Mouse (Mus musculus) layer of hippocampus, postnatal 25 days (tissue): ENCODE data around the gene Cx3cr1. TPM values are rescaled to one million over a fixed set of nuclear protein-coding genes. Genes with fewer than 3 reads are reported as not detected.

Experiments used
- DNase-seq, 2 experiments: peaks; one replicate each; pipeline ENCODE4 v3.0.0; 2022; ENCODE audit warnings: mixed read lengths in 2 of 2, low spot score in 1 of 2; ENCODE audit errors: extremely low spot score in 1 of 2
- total RNA-seq, 2 experiments: library from RNA; stranded (reverse); gene quantifications; 2 replicates each; pipeline ENCODE4 v1.2.3; 2021

The Cx3cr1 gene
- total RNA-seq, 2 experiments from 2014 or later = 31.0 to 37.4 TPM

GRCm38 (mm10) chr9:119958835-119959234 lies 110.8 kb downstream of the Cx3cr1 start:
- no peak for DNase-seq

- DNase-seq = no peak
Observed at GRCm38 (mm10) chr9:119951388-119951787, 118.3 kb downstream of the Cx3cr1 start.

GRCm38 (mm10) chr9:119950434-119950833 lies 119.2 kb downstream of the Cx3cr1 start:
- no peak for DNase-seq

- DNase-seq = no peak
Observed at GRCm38 (mm10) chr9:119948804-119949203, 120.9 kb downstream of the Cx3cr1 start.

- no peak for DNase-seq
Observed at GRCm38 (mm10) chr9:119945173-119945900, 124.3 kb downstream of the Cx3cr1 start.

- no peak for DNase-seq
Observed at GRCm38 (mm10) chr9:119943326-119943725, 126.4 kb downstream of the Cx3cr1 start.

- no peak for DNase-seq
Observed at GRCm38 (mm10) chr9:119941861-119942260, 127.8 kb downstream of the Cx3cr1 start.

- DNase-seq = no peak
Observed at GRCm38 (mm10) chr9:119941407-119941806, 128.3 kb downstream of the Cx3cr1 start.

- DNase-seq = no peak
Observed at GRCm38 (mm10) chr9:119939646-119940045, 130.0 kb downstream of the Cx3cr1 start.

- DNase-seq = no peak
Observed at GRCm38 (mm10) chr9:119938496-119938895, 131.2 kb downstream of the Cx3cr1 start.

GRCm38 (mm10) chr9:119937005-119937773 lies 132.5 kb downstream of the Cx3cr1 start, which contains the start of the genes Gorasp1 and Ttc21a:
TSS of gene Gorasp1 (minus strand) at chr9:119937565.
TSS of gene Ttc21a (plus strand) at chr9:119937606.
- DNase-seq = peak; percentile 89 to 94

GRCm38 (mm10) chr9:119933675-119934074 lies 136.0 kb downstream of the Cx3cr1 start:
- no peak for DNase-seq

- no peak for DNase-seq
Observed at GRCm38 (mm10) chr9:119932358-119932757, 137.3 kb downstream of the Cx3cr1 start.

- no peak for DNase-seq
Observed at GRCm38 (mm10) chr9:119926497-119926896, 143.2 kb downstream of the Cx3cr1 start.

GRCm38 (mm10) chr9:119925729-119926128 lies 143.9 kb downstream of the Cx3cr1 start:
- DNase-seq = no peak

GRCm38 (mm10) chr9:119925120-119925657 lies 144.5 kb downstream of the Cx3cr1 start:
- DNase-seq = no peak

- no peak for DNase-seq
Observed at GRCm38 (mm10) chr9:119923462-119923861, 146.2 kb downstream of the Cx3cr1 start.

GRCm38 (mm10) chr9:119919858-119920257 lies 149.8 kb downstream of the Cx3cr1 start:
- DNase-seq = no peak

GRCm38 (mm10) chr9:119913087-119913838 lies 156.4 kb downstream of the Cx3cr1 start:
- DNase-seq = no peak

GRCm38 (mm10) chr9:119909931-119910330 lies 159.7 kb downstream of the Cx3cr1 start:
- no peak for DNase-seq

- no peak for DNase-seq
Observed at GRCm38 (mm10) chr9:119908708-119909107, 161.0 kb downstream of the Cx3cr1 start.
